Mouse (Mus musculus) erythroblast, adult 5-6 weeks (primary cell): ENCODE data around the gene Tut7. TPM values are rescaled to one million over a fixed set of nuclear protein-coding genes. Genes with fewer than 3 reads are reported as not detected.
"Not testable (repeated sequence)": the region's sequence is repeated elsewhere in the genome, so short reads cannot be mapped to it uniquely, and the experiment has no call there.

Experiments
- ATAC-seq: replicated peaks from 2 replicates; pipeline ENCODE4 v1.8.0; 2016; ENCODE audit warnings: moderate number of reproducible peaks, mild to moderate bottlenecking, moderate TSS enrichment, inconsistent platforms; ENCODE audit not compliant: poor library complexity, low FRiP score, severe bottlenecking
- total RNA-seq, 2 experiments: library from RNA; stranded (forward) in 1 of 2; stranded (reverse) in 1 of 2; fragments of 150-400 nt in 1 of 2; fragments of 200-764, 138-1000 nt in 1 of 2; gene quantifications; 2 replicates each; pipeline versions ENCODE4 v1.2.3 to v1.2.4; 2015 to 2017; ENCODE audit warnings: low replicate concordance in 2 of 2

The Tut7 gene
- total RNA-seq, 2 experiments from 2014 or later: 557 to 973 TPM

DNA sequence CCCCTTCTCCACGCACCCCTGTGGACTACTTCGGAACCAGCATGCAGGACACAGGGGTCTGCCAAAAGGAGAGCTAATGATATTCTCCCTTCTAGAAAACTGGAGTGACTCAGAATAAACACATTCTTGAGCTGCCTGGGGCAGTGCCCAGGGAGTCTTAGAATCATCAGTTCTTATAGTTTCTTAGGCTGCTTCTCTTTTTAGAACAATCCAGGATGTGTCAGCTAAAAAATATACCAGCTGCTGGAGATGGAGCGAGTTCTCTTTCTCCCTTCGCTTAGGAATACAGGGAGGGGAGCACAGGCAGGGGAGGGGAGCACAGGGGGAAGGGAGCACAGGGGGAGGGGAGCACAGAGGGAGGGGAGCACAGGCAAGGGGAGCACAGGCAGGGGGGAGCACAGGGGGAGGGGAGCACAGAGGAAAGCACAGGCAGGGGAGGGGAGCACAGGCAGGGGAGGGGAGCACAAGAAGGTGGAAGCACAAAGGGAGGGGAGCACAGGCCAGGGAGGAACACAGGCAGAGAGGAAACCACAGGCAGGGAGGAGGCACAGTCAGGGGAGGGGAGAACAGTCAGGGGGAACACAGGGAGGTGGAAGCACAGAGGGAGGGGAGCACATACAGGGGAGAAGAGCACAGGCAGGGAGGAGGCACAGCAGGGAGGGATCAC, 12.0 kb upstream of the Tut7 start:
- no peak for ATAC-seq

DNA sequence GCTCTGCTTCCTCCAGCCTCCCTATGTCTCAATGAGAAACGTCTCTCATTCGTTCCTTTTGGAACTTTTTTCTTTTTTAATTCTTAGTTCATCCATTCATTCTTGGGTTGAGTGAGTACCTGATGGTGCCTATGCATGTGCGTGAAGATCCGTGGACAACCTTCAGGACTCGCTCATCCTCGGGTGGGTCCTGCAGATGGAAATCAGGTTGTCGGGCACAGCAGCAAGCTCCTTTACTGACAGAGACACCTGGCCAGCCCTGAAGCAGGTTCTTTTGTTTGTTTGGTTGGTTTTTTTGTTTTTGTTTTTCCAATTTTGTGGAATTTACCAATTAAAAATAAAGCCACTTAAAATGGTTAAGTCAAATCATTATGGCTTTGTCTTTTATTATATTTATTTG, 9.9 kb upstream of the Tut7 start:
- ATAC-seq: no peak

DNA sequence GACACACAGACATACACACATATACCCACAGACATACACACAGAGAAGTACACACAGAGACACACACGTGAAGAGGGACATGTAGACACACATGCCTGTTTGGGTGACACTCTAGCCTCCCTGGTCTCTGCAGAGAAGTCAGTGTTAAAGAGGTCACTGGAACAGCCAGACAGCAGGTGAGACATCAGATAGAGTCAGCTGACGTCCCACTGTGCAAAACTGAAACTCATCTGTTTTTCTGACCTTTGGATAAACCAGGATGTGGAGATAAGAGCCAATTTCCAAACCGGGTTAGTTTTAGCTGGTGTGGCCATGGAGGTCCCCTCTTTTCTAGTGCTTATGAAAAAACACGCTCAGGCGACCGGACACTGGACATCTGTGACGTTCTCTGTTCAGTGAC, 9.5 kb upstream of the Tut7 start:
- ATAC-seq: no peak

DNA sequence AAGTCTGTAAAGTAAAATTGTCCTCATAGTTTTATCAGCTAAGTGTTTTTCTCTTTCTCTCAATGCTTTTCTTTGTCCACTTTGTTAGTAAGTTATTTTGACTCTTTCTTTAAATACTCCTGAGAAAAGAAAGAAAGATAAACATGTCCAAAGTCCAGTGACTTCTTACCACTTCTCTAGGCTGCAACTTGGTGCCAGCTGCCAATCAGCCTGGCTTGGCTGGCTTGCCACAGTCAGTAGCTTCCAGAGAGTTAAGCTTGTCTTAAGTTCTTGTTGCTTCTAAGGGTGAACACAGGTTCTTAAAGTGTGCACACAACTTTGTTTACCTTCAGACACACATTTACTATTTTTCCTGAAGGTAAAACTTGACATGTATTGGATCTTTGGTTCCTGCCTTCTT, 3.0 kb upstream of the Tut7 start:
- no peak for ATAC-seq

DNA sequence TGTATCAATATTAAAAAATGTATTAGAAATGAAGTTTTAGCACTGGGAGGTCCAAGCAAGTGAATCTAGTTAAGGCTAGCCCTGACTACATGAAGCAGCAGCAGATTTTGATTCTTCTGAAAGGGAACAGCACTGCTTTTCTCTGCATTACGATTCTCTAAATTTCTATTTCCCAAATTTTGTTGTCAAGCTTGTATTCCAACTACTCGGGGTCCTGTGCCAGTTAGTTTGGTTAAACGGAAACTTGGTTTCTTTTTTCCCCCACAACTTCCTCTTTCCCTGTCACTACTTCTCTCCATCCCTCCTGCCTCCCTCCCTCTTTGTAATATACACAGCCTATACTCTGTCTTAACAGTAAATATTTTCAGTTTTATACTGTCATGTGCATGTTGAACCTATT, 2.1 kb downstream of the Tut7 start:
- no peak for ATAC-seq

DNA sequence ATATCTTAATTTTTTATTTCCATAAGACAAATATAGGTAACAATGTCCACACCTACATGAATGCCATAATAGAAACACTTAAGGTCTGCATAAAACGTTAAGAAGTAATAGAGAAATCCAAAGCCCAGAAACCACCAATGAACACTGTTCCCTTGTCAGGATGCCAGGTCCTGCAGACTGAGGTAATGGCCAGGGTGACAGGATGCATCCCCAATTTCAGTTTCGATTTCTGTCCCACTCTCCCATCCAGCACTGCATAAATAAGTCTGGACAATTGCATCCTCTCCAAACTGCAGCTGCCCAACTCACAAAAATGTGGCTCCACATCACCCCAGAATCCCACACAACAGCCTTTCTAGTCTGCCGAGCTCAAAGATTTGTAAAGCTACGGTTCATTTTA, 2.8 kb downstream of the Tut7 start:
- ATAC-seq: 0 out of 2 replicates have a peak, but pooled peaks have one; percentile 14

DNA sequence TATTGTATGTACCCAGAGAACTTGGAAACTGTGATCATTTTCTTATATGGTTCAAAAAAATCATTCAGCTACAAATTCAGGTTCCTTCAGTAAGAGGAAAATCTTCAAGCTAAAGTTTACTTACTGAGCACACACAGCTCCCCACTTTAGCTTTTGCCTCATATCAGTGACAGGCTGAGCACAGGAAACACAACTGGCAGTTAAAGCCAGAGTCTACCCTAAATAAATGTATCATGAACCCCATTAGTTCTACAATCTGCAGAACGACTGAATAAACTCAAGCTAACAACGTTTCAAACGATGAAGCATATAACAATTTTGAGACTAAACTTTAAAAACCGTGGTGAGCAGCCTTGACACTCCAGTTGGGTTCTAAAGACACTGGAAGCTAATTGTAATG, 5.6 kb downstream of the Tut7 start:
- ATAC-seq: no peak

DNA sequence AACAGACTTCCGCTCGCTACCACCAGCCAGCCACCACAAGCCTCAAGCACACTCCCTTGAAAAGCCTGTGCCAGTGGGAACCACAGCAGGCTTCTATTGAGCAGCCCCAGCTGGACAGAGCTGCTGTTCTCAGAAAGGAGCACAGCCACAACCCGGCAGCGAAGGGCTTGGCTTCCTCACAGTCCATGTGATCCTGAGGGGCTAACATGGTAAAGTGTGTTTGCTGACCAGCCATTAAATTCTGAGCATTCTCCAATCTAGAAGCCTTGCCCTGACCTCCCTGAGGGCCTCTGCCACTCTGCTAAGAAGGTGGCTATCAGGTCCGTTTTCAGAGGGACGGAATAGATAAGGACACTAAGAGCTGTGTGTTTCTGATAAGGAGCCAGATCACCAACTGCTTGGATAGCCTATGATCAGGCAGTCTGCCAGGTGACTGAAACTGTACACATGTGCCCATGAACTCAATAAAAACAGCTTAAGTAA, 8.8 kb downstream of the Tut7 start:
- peak; percentile 88 for ATAC-seq

DNA sequence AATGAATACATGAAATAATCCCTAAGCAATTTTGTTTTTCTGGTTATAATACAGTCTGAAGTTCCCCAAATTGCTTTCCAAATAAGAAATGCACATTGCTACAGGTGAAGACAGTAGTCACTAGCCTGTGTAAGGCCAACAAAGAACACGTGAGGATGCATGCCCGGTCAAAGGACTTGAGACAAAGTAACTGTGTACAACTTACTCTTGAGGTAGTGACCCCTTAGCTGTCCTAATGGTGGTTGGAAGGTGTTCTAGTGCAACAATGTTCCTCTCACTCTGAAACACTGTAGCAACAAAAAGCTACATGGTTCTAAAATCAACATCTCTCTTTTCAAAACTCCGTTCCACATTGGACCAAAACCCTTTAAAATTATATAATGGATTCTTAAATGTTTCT, 11.4 kb downstream of the Tut7 start:
- no peak for ATAC-seq

DNA sequence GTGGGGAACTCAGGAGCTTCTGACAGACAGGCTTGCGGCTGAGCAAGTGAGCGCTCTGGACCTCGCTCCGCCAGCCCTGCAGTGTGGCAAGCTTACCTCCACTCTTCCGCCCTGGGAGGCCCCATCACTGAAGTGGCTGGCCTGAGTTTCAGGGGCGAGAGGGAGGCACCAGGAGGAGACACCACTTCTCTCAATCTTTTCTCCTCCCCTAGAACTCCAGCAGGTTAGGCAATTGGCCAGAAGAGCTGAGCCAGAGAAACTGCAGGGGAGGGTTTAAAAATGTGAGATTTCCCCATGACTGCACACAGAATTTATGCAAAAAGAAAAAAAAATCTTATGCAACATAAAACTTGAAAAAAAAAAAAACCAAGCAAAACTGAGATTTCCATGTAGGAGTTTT, 21.9 kb downstream of the Tut7 start:
- no peak for ATAC-seq

DNA sequence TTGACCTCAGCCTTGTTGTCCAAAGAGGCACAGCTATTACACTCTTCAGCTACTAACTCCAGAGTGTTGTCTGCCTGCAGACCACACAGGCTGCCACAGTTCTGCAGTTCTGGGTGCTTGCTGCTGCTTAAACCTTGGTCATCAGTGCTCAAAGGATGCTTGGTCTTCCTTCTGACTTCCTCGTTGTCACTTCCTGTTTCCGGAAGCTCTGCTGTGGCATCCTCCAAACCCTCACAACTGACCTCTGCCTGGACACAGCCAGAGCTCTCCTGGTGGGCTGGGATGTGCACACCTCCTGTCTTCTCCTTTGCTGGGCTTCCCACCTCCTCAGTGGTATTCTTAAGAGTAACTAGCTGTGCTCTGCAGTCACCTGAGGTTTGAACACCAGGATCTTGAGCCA, 22.9 kb downstream of the Tut7 start:
- ATAC-seq: no peak

DNA sequence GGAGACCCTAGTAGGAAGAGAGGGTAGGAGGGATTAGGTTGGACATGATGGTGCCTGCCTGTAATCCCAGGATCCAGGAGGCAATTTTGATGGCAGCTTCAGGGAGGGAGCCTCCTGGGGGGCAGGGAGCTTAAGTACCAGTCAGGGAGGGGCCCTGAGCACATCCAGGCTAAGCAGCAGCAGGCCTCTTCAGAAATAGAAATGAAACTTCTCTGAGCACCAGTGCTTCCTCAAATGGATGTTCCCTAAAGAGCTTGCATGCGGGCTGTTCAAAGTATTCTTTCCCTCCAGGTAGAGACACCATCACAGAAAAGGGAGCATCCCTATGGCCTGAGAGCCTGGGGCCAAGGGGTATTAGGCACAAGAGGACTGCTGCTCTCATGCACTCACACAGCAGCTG, 24.6 kb downstream of the Tut7 start:
- no peak for ATAC-seq

DNA sequence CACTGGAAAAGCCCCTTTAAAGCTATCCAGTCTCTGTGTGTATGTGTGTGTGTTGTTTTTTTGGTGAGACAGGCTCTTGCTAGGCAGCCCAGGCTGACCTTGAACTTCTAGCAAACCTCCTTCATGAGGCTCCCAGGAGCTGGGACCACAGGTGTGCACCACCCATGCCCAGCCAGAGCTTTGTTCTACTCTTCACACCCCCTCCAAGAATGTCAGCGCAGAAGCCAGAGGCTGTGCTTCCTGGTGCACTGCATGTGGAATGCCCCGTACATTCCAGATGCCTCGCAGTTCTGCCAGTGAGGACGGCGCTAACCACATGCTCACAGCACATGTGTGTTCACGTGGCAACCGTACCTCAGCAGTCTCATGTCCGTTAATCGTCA, 26.5 kb downstream of the Tut7 start:
- ATAC-seq: peak; percentile 7

DNA sequence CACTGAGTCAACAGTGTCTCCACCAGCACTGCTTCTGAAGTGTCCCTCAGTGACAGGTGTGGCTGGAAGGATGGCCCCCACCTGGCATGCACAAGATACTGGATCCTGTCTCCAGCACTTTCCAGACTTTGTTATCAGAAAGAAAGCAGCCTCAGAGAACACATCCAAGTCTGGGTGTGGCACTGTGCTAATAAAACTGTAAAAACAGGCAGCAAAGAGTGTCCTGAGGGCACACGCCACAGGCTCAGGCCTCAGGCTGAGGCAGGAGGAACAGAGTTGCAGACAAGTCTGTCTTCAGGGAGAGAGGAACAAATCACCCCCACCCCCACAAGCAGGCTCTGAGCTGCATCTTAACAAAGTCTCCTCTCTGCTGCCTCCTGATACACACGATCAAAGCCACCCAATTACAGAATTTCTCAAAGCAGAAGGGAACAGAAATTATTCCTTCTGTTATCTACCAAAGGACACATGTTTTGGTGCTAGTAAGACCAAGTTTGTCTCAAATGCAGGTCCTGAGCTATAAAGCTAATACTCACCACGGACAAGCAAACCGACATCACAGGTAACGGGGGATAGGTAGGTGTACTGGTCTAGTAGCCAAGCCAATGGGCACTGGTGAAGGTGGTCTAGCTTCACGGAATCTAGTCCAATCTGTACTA, 27.0 kb downstream of the Tut7 start:
- ATAC-seq: peak; percentile 86

DNA sequence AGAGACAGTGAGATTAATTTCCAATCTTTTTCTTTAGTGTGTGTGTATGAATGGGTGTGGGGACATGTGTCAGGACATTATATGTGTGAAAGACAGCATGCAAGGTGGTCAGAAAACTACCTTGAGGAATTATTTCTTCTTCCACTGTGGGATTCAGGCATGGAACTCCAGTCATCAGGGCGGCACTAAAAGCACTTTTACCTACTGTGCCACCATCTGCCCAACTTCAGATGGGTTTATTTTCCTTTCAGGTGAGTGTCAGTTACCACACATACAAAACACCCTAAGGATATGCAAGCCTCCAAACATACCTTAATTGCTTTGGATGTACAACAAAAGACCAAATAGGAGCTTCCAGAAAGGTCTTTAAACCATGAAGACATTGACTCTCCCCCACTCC, 28.2 kb downstream of the Tut7 start:
- no peak for ATAC-seq

DNA sequence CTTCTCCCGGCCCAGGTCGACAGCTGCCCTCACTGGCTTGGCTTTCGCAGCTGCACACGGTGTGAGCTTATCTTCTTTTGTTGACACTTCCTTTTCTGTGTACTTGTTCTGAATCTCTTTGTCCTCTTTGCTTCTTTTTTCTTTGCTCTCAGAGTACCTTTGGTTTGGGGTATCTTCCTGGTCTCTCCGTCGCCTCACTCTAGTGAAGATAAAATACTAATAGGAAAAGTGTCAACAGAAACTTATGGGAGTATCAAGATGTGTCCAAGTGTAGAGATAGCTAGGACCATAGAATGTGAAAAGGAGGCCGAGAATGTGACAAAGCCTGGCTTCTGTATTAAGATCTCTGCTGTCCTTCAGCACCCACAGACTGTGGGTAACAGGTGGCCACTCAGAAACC, 40.8 kb downstream of the Tut7 start, which contains the start of gene Gm49354:
TSS of gene Gm49354 (minus strand) at position 101 of the 400 bp plus-strand sequence.
- no peak for ATAC-seq

DNA sequence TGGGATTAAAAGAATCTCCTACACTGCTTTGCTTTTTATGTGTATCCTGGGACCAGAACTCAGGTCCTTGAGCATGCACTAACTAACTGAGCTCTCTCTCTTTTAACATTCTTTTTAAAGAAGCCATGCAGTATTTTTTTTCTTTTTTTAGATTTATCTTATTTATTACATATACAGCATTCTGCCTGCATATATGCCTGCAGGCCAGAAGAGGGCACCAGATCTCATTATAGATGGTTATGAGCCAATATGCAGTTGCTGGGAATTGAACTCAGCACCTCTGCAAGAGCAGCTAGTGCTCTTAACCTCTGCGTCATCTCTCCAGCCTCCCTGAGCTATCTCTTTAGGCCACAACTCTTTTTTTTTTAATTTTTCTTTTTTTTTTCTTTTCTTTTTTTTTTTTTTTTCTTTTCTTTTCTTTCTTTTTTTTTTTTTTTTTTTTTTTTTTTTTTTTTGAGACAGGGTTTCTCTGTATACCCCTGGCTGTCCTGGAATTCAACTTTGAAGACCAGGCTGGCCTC, 43.1 kb downstream of the Tut7 start:
- ATAC-seq: not testable (repeated sequence)

DNA sequence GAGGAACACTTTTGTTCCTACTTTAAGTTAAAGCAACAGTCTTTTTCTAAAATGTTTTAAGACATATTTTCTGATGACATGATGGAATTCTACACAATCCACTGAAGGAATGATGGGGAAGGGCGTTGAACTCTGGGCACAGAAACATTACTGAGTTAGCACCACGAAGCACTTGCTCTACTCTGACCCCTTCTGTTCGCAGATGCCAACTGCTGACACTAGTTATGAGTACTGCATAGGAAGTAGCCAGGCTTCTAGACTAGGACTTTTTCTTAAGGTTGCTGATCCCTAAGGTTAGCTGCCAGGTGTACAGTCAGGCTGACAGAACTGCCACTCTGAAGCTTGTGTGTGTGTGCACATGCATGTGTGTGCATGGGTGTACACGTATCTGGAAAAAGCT, 43.7 kb downstream of the Tut7 start:
- ATAC-seq: peak; percentile 49

DNA sequence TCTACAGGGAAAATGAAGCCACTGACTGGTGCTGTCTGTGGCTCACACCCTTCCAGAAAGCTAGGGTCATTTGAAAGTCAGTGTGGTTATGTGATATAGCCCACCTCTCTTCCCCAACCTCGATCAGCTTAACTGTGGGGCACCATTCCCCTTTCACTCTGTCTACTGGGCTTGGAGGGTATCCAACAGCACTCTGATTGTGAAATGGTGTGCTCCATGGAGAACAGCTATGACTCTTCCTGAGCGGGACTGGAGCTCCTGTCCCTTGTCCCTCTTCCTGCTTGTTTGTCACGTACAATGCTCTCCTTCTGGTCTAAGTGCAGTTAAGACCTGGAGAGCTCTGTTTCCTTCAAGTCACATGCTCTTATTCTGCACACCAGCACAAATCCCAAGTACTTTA, 47.8 kb downstream of the Tut7 start:
- ATAC-seq: no peak

DNA sequence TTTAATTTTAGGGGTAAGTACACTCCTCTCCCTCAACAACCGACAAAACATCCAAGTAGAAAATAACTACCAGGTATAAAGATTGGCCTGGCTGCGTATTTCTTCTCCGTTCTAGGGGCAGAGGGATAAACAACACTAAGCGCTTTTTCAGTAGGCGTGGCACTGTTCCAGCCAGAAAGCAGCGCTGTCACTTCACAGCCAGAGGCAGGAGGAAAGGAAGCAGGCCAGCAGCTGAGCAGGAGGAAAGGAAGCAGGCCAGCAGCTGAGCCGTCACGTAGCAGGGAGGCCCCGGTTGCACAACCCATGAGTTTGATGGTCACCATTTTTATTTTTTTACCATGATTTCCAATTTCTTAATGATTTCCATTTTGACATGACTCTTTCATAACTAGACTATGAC, 51.7 kb downstream of the Tut7 start:
- ATAC-seq: peak; percentile 56

DNA sequence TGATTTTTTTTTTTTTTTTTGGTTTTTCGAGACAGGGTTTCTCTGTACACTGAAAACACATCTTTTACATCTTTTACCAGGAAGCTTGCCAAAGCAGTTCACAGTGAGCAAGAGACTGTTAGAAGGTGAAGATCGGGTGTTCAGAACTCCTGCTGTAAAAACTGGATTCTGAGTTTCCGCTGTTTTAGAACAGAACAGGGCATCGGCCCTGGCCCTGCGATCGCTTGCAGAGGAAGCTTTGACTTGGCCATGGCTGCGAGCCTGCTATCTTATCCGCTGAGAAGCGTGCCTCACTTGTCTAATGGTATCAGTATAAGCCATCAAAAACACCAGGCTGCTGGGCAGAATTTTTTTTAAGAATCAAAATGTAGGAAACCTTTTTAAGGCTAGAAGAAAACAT, 52.1 kb downstream of the Tut7 start:
- 0 out of 2 replicates have a peak, but pooled peaks have one; percentile 8 for ATAC-seq
